Mouse (Mus musculus): Measurements from ENCODE around the gene BC034090. TPM values are rescaled to one million over a fixed set of nuclear protein-coding genes. Genes with fewer than 3 reads are reported as not detected.
A peak's percentile ranks its signal among the peaks of the same experiment; 100 is the strongest.

BC034090 gene
- polyA plus RNA-seq, 1 experiment from 2014 or later: 1.7 TPM

GRCm38 (mm10) chr1:155232385-155232784 is 11.9 kb downstream of the BC034090 start:
- H3K9me3 ChIP-seq (ENCODE audit: control insufficient read depth, low read length): no peaks in the 10 kb centered on the region
- DNase-seq (ENCODE audit: low spot score) (no peak), ATAC-seq (ENCODE audit: low FRiP score) (no peak)
- H3K27ac ChIP-seq (ENCODE audit: low read depth, low read length): no peak overlapping the region
- no peak overlapping the region for H3K4me2 ChIP-seq (replicated peaks; ENCODE audit: low read depth, low read length)
- 76% methylated on average over 12 of the region's 12 CpGs for WGBS
- H3K4me1 ChIP-seq (replicated peaks; ENCODE audit: control insufficient read depth, insufficient read depth, low read length): peaks cover 24% of the 10 kb centered on the region
- no peaks in the 10 kb centered on the region for H3K36me3 ChIP-seq (ENCODE audit: control insufficient read depth, insufficient read depth, low read length)
- H3K27me3 ChIP-seq (ENCODE audit: control insufficient read depth, insufficient read depth, low read length): no peaks in the 10 kb centered on the region
- no peak overlapping the region for H3K9ac ChIP-seq (ENCODE audit: low read depth, low read length)
- H3K4me3 ChIP-seq (ENCODE audit: low read depth, low read length): no peak overlapping the region

- Histone ChIP-seq H3K9ac (ENCODE audit: low read depth, low read length) (no peak overlapping the region), H3K4me3 (ENCODE audit: low read depth, low read length) (no peak overlapping the region)
Observed at GRCm38 (mm10) chr1:155229464-155230411, 14.5 kb downstream of the BC034090 start.

DNA sequence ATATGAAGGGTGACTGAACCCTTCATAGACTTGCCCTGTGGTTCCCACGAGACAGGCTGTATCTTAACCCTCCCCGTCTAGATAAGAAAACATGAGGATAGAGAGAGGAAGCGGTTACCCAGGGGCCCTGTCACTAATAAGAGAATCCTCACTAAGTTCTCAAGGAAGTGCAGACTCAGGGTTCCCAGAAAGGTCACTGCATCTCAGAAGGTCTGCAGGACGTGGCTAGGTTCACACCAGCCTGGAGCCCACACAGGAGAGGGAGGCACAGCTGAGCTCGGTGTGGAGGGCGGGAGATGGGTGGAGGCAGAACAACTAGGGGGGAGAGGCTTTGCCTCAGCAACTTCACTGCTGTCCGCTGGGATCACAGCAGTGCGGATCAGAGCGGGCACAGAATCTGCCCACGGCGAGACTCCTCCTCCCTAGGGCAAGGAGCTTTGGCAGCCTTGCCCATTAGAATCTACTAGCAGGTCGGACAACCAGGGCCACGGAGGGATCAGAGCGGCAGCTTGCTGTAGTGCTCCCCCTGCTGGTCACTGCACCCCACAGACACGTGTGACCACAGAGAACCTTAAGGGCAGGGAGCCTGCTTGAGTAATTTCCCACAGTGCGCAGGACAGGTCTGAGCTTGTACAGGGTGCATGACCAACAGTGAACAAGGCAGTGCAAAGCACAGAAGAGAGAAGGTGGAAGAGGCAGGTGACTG is 20.2 kb downstream of the BC034090 start:
- no peak overlapping the region for H3K9ac ChIP-seq (ENCODE audit: low read depth, low read length)
- ATAC-seq (ENCODE audit: low FRiP score): peak; percentile 74

More at GRCm38 (mm10) chr1:155229464-155230411, 14.5 kb downstream of the BC034090 start:
- Histone ChIP-seq H3K9me3 (ENCODE audit: control insufficient read depth, low read length) (no peaks in the 10 kb centered on the region), H3K27me3 (ENCODE audit: control insufficient read depth, insufficient read depth, low read length) (no peaks in the 10 kb centered on the region), H3K27ac (ENCODE audit: low read depth, low read length) (peak overlapping the region; percentile 87), H3K4me1 (replicated peaks; ENCODE audit: control insufficient read depth, insufficient read depth, low read length) (peaks cover 21% of the 10 kb centered on the region), H3K4me2 (replicated peaks; ENCODE audit: low read depth, low read length) (no peak overlapping the region), H3K36me3 (ENCODE audit: control insufficient read depth, insufficient read depth, low read length) (no peaks in the 10 kb centered on the region)
- WGBS: 14% methylated on average over 14 of the region's 14 CpGs
- peak; percentile 67 for DNase-seq (ENCODE audit: low spot score)
- ATAC-seq (ENCODE audit: low FRiP score): peak; percentile 83

DNA sequence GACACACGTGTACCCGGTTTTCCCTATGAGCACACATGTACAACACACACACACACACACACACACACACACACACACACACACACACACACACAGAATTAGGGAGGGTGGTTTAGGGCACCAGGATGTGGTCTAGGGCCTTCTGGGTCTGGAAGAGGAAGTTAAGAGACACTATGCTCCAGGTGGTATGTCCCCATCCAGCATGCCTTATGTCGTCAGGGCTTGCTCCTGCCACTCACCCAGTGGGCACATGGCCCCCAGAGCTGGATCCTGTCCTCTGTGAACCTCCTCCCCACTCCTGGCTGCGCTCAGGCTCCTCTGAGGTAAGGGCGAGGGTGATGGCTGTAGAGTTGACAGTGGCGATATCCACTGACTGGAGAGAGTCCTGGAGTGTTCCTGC is 21.2 kb downstream of the BC034090 start:
- Histone ChIP-seq H3K27me3 (ENCODE audit: control insufficient read depth, insufficient read depth, low read length) (no peaks in the 10 kb centered on the region), H3K4me3 (ENCODE audit: low read depth, low read length) (no peak overlapping the region), H3K4me1 (replicated peaks; ENCODE audit: control insufficient read depth, insufficient read depth, low read length) (peaks cover 2% of the 10 kb centered on the region), H3K36me3 (ENCODE audit: control insufficient read depth, insufficient read depth, low read length) (no peaks in the 10 kb centered on the region), H3K4me2 (replicated peaks; ENCODE audit: low read depth, low read length) (no peak overlapping the region), H3K27ac (ENCODE audit: low read depth, low read length) (no peak overlapping the region), H3K9ac (ENCODE audit: low read depth, low read length) (no peak overlapping the region), H3K9me3 (ENCODE audit: control insufficient read depth, low read length) (no peaks in the 10 kb centered on the region)
- no peak for ATAC-seq (ENCODE audit: low FRiP score)
- WGBS: 89% methylated on average over 6 of the region's 6 CpGs
- no peak for DNase-seq (ENCODE audit: low spot score)

More for the DNA sequence above, 20.2 kb downstream of the BC034090 start:
- Histone ChIP-seq H3K27ac (ENCODE audit: low read depth, low read length) (no peak overlapping the region), H3K4me1 (replicated peaks; ENCODE audit: control insufficient read depth, insufficient read depth, low read length) (peaks cover 2% of the 10 kb centered on the region), H3K36me3 (ENCODE audit: control insufficient read depth, insufficient read depth, low read length) (no peaks in the 10 kb centered on the region), H3K9me3 (ENCODE audit: control insufficient read depth, low read length) (no peaks in the 10 kb centered on the region), H3K27me3 (ENCODE audit: control insufficient read depth, insufficient read depth, low read length) (no peaks in the 10 kb centered on the region), H3K4me2 (replicated peaks; ENCODE audit: low read depth, low read length) (no peak overlapping the region; the same call in 1 of the 2 replicates), H3K4me3 (ENCODE audit: low read depth, low read length) (no peak overlapping the region)
- WGBS: 33% methylated on average over 16 of the region's 16 CpGs
- peak; percentile 90 for DNase-seq (ENCODE audit: low spot score)

DNA sequence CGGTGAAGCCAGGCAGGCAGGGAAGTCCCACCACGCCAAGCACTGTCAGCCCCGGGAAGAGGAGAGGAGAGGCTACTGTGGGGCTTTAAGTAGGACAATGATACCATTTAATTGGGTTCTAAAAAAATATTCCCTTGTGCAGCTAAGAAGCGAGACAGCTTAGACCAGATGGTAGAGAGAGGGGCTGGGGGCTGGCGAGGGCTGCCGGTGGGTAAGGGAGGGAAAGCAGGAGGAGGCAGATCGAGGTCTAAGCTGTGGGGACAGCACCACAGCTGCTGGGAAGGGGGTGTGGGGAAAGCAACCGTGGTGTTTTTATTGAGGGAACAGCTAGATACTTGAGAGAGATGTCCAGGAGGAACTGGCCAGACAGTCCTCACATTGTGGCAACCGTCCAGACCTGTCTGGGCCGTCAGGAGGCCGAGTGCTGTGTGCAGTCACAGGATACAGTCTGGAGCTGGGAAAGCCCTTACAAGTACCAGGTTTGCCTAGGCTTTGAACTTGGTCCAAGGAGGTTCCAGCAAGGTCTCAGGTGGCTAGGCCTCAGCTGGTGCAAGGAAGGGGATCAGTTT is 22.1 kb downstream of the BC034090 start:
- no peak for ATAC-seq (ENCODE audit: low FRiP score)
- H3K36me3 ChIP-seq (ENCODE audit: control insufficient read depth, insufficient read depth, low read length): no peaks in the 10 kb centered on the region
- WGBS: 77% methylated on average over 11 of the region's 11 CpGs
- no peak overlapping the region for H3K9ac ChIP-seq (ENCODE audit: low read depth, low read length)
- no peak overlapping the region for H3K4me3 ChIP-seq (ENCODE audit: low read depth, low read length)
- no peaks in the 10 kb centered on the region for H3K27me3 ChIP-seq (ENCODE audit: control insufficient read depth, insufficient read depth, low read length)
- H3K27ac ChIP-seq (ENCODE audit: low read depth, low read length): 0 out of 2 replicates have a peak overlapping the region, but pooled peaks have one; percentile 12
- no peak overlapping the region for H3K4me2 ChIP-seq (replicated peaks; ENCODE audit: low read depth, low read length)
- DNase-seq (ENCODE audit: low spot score): no peak
- H3K9me3 ChIP-seq (ENCODE audit: control insufficient read depth, low read length): no peaks in the 10 kb centered on the region
- H3K4me1 ChIP-seq (replicated peaks; ENCODE audit: control insufficient read depth, insufficient read depth, low read length): peaks cover 2% of the 10 kb centered on the region

DNA sequence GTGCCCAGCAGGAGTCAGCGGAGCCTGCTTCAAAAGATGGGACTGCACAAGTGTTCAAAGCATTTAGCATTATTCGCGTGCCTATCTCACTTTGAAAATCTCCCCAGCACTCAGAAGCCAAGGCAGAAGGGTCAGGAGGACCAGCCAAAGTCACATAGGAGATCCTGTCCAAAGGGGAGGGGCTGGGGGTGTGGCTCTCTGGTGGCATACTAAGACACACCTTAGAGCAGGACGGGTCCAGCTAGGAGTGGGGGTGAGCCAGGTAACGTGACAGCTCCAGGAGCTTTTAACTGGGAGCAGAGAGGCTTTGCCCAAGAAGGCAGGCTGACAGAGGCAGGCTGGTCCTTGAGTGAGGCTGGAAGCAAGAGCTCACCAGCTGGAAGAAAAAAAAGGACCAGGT is 25.3 kb downstream of the BC034090 start:
- Histone ChIP-seq H3K9me3 (ENCODE audit: control insufficient read depth, low read length) (no peaks in the 10 kb centered on the region), H3K36me3 (ENCODE audit: control insufficient read depth, insufficient read depth, low read length) (no peaks in the 10 kb centered on the region), H3K4me1 (replicated peaks; ENCODE audit: control insufficient read depth, insufficient read depth, low read length) (no peaks in the 10 kb centered on the region; the same call in none of the 2 replicates), H3K9ac (ENCODE audit: low read depth, low read length) (no peak overlapping the region), H3K27me3 (ENCODE audit: control insufficient read depth, insufficient read depth, low read length) (0 out of 2 replicates have a peak, but pooled peaks cover 3% of the 10 kb centered on the region), H3K27ac (ENCODE audit: low read depth, low read length) (no peak overlapping the region), H3K4me2 (replicated peaks; ENCODE audit: low read depth, low read length) (no peak overlapping the region), H3K4me3 (ENCODE audit: low read depth, low read length) (no peak overlapping the region)
- WGBS: 80% methylated on average over 5 of the region's 5 CpGs
- DNase-seq (ENCODE audit: low spot score): no peak
- no peak for ATAC-seq (ENCODE audit: low FRiP score)

DNA sequence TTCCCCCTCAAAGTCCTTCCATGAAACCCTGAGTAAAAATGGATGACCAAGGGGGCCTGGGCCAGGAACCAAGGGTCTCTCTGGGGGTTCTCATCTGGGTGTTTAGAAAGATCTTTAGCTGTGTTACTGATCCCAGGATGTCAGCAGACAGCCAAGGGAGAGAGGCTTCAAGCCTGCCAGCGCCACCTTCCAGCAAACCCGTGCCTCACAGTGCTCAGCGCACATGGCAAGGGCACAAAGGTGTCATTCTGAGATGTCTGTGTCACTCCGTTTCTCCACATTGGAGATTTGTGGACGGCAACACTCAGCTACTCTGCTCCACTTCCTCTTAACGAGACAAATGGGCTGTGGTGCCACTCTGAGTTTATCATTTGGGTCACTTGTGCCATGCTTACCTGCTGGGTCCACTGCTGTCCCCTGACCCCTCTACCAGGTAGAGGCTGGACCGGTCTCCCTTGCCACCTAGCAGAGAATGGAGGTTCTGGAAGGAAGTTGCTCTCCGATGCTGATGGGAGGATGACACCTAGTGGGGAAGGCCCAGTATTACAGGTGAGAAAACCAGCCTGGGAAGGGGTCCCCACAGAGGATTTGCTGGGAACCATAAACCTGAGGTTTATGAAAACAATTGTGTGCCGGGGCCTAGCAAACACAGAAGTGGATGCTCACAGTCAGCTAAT is 26.2 kb downstream of the BC034090 start:
- H3K4me2 ChIP-seq (replicated peaks; ENCODE audit: low read depth, low read length): no peak overlapping the region
- H3K9me3 ChIP-seq (ENCODE audit: control insufficient read depth, low read length): no peaks in the 10 kb centered on the region
- peaks cover 4% of the 10 kb centered on the region for H3K4me1 ChIP-seq (replicated peaks; ENCODE audit: control insufficient read depth, insufficient read depth, low read length)
- H3K27me3 ChIP-seq (ENCODE audit: control insufficient read depth, insufficient read depth, low read length): 0 out of 2 replicates have a peak, but pooled peaks cover 3% of the 10 kb centered on the region
- 60% methylated on average over 9 of the region's 9 CpGs for WGBS
- H3K27ac ChIP-seq (ENCODE audit: low read depth, low read length): no peak overlapping the region
- no peaks in the 10 kb centered on the region for H3K36me3 ChIP-seq (ENCODE audit: control insufficient read depth, insufficient read depth, low read length)
- DNase-seq (ENCODE audit: low spot score) (peak; percentile 81), ATAC-seq (ENCODE audit: low FRiP score) (no peak)
- H3K4me3 ChIP-seq (ENCODE audit: low read depth, low read length): no peak overlapping the region
- H3K9ac ChIP-seq (ENCODE audit: low read depth, low read length): no peak overlapping the region

- Histone ChIP-seq H3K4me3 (ENCODE audit: low read depth, low read length) (no peak overlapping the region), H3K27me3 (ENCODE audit: control insufficient read depth, insufficient read depth, low read length) (0 out of 2 replicates have a peak, but pooled peaks cover 3% of the 10 kb centered on the region), H3K4me1 (replicated peaks; ENCODE audit: control insufficient read depth, insufficient read depth, low read length) (peaks cover 15% of the 10 kb centered on the region), H3K27ac (ENCODE audit: low read depth, low read length) (no peak overlapping the region), H3K9ac (ENCODE audit: low read depth, low read length) (no peak overlapping the region), H3K4me2 (replicated peaks; ENCODE audit: low read depth, low read length) (no peak overlapping the region), H3K36me3 (ENCODE audit: control insufficient read depth, insufficient read depth, low read length) (no peaks in the 10 kb centered on the region), H3K9me3 (ENCODE audit: control insufficient read depth, low read length) (no peaks in the 10 kb centered on the region)
- WGBS: 76% methylated on average over 6 of the region's 6 CpGs
- no peak for ATAC-seq (ENCODE audit: low FRiP score)
- DNase-seq (ENCODE audit: low spot score): no peak
Observed at GRCm38 (mm10) chr1:155216844-155217243, 27.4 kb downstream of the BC034090 start.
